8 mouse cellular contexts compared by ENCODE assay signal in the genomic region with DNA sequence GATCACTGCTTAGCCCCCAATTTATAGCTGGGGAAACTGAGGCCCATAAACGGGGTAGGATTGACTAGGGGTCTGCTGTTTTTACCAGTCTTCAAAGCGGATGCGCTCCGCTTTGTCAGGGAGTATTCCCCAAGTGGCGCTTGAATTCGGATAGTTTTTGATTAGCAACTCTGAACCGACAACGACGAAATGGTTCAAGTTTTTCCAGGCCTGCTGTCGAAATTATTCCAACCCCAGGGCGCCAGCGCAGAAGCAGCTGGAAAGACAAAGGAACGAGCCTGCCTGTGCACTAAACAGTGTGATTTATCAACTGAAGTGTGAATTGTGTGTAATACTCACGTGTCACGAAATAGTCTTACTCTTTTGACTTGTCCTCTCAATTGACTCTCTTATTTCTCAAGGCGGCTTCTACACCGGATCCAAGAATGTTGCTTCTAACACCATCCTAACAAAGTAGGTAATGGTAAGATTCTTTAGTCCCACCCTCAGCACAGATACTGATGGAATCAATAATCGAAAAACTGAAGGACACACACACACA. TPM values are rescaled to one million over a fixed set of nuclear protein-coding genes. Genes with fewer than 3 reads are reported as not detected.
A peak's percentile ranks its signal among the peaks of the same experiment; 100 is the strongest.
DNase-seq lines count a peak whose midpoint lies in the region; ATAC-seq and TF ChIP-seq lines count a peak whose summit lies in the region.

A gene (minus strand): TSS at position 428 of the 541 bp plus-strand sequence.

- peak within 1 kb of the TSS; percentile 89 for H3K4me2 ChIP-seq in intestine, postnatal 0 days (replicated peaks; ENCODE audit: low read depth)
- peak within 1 kb of the TSS; percentile 96 for H3K4me2 ChIP-seq in midbrain, embryonic 14.5 days (ENCODE audit: low read length)

- 14% methylated on average over 18 of the region's 18 CpGs for WGBS in intestine, postnatal 0 days
- 6% methylated on average over 18 of the region's 18 CpGs for WGBS in midbrain, embryonic 14.5 days

- intact Hi-C loops in gastrocnemius, postnatal 36 days (cut with DNase I), result no loop called here

- H3K27me3 ChIP-seq in intestine, postnatal 0 days (replicated peaks; ENCODE audit: control insufficient read depth, insufficient read depth, low read length), result no peaks in the 10 kb centered on the region
- H3K27me3 ChIP-seq in midbrain, embryonic 14.5 days (ENCODE audit: control insufficient read depth, insufficient read depth, low read length), result peaks cover 15% of the 10 kb centered on the region

- DNase-seq in layer of hippocampus, adult 8-10 months (ENCODE audit: low spot score in 2 of 2), result no peak
- no peak for DNase-seq in layer of hippocampus, adult 9-10 months (ENCODE audit: low spot score)
- no peak for DNase-seq in adrenal gland, postnatal 25 days
- no peak for DNase-seq in gastrocnemius, postnatal 36 days
- DNase-seq in midbrain, embryonic 14.5 days, result peak; percentile 50
- DNase-seq in retina, embryonic 14.5 days (ENCODE audit: low spot score), result no peak
- no peak for DNase-seq in right cerebral cortex, postnatal 14 days

- H3K9me3 ChIP-seq in intestine, postnatal 0 days (ENCODE audit: control insufficient read depth), result no peaks in the 10 kb centered on the region
- no peaks in the 10 kb centered on the region for H3K9me3 ChIP-seq in midbrain, embryonic 14.5 days (ENCODE audit: control insufficient read depth, low read length)

- H3K4me1 ChIP-seq in intestine, postnatal 0 days (replicated peaks; ENCODE audit: control insufficient read depth, insufficient read depth, low read length), result peaks cover 3% of the 10 kb centered on the region; the same call in 1 of the 2 replicates
- peaks cover 13% of the 10 kb centered on the region for H3K4me1 ChIP-seq in midbrain, embryonic 14.5 days (ENCODE audit: control insufficient read depth, insufficient read depth, low read length)

- ATAC-seq in intestine, postnatal 0 days, result no peak
- no peak for ATAC-seq in midbrain, embryonic 14.5 days (ENCODE audit: low FRiP score, low TSS enrichment)

- H3K36me3 ChIP-seq in intestine, postnatal 0 days (ENCODE audit: control insufficient read depth, insufficient read depth), result no peaks in the 10 kb centered on the region
- no peaks in the 10 kb centered on the region for H3K36me3 ChIP-seq in midbrain, embryonic 14.5 days (ENCODE audit: control insufficient read depth, insufficient read depth, low read length)

- peak within 1 kb of the TSS; percentile 76 for H3K9ac ChIP-seq in intestine, postnatal 0 days (ENCODE audit: low read depth, low read length)
- H3K9ac ChIP-seq in midbrain, embryonic 14.5 days (replicated peaks; ENCODE audit: low read length), result peak within 1 kb of the TSS; percentile 63

- peak within 1 kb of the TSS; percentile 73 for H3K4me3 ChIP-seq in intestine, postnatal 0 days (ENCODE audit: low read depth, low read length)
- peak within 1 kb of the TSS; percentile 43 for H3K4me3 ChIP-seq in midbrain, embryonic 14.5 days (replicated peaks; ENCODE audit: low read depth, low read length)

- no peak for TF ChIP-seq CTCF in intestine, postnatal 0 days (IDR thresholded peaks at IDR 0.05; ENCODE audit: low read depth)

- H3K27ac ChIP-seq in intestine, postnatal 0 days (ENCODE audit: low read depth, low read length), result peak within 1 kb of the TSS; percentile 71
- no peak within 1 kb of the TSS for H3K27ac ChIP-seq in midbrain, embryonic 14.5 days (replicated peaks; ENCODE audit: low read depth, low read length)

RNA-seq across cellular contexts. Expression of the gene that starts here (rescaled TPM):
- total RNA-seq in layer of hippocampus, adult 8-10 months (2022), result 100 to 1,000 TPM; 109 to 165 (median 131) TPM
- total RNA-seq in adrenal gland, postnatal 25 days (2021), result 75.1 and 82.0 TPM in 2 replicates
- 10 to 100 TPM; 36.5 to 50.3 TPM for total RNA-seq in gastrocnemius, postnatal 36 days (2021)
- 92.0 and 103 TPM in 2 replicates for polyA plus RNA-seq in intestine, postnatal 0 days (2015; fragmentation: Nextera tagmentation; extraction: Ambion mirVana)
- polyA plus RNA-seq in midbrain, embryonic 14.5 days (2014; fragmentation: Nextera tagmentation; extraction: Ambion mirVana), result 2.4 and 4.9 TPM in 2 replicates

Comparison
In these comparisons a context has a peak if more than half of its experiments do, and no peak if none do; other contexts are left out.
1. RNA of the gene that starts here (polyA plus RNA-seq): 92.0 to 103 TPM in intestine, postnatal 0 days; 2.4 to 4.9 TPM in midbrain, embryonic 14.5 days; every median in the first group is over 10 times any median in the second.